Mouse (Mus musculus): Measurements from ENCODE around the gene Hist1h3e. TPM values are rescaled to one million over a fixed set of nuclear protein-coding genes. Genes with fewer than 3 reads are reported as not detected.

Gene Hist1h3e
- polyA plus RNA-seq, 1 experiment from 2014 or later = 2.0 TPM

- no peak for ATAC-seq (ENCODE audit: insufficient number of reproducible peaks, insufficient read depth, low FRiP score, low read depth)
- Histone ChIP-seq H3K9ac (ENCODE audit: low read length) (peak overlapping the region; percentile 72), H3K27ac (replicated peaks in 1 of 2; ENCODE audit: control insufficient read depth in 1 of 2, insufficient read depth in 1 of 2, low read depth in 2 of 2, low read length in 2 of 2) (no peak overlapping the region), H3K27me3 (ENCODE audit: control insufficient read depth, insufficient read depth, low read length) (no peaks in the 10 kb centered on the region), H3K4me3 (ENCODE audit: control insufficient read depth in 1 of 2, insufficient read depth in 1 of 2, low read depth in 1 of 2, low read length in 2 of 2) (peak overlapping the region; percentile 27 to 45; a peak in 3 of 4 replicates), H3K4me1 (ENCODE audit: control insufficient read depth in 2 of 2, insufficient read depth in 2 of 2, low read length in 2 of 2) (peaks cover 3 to 12% of the 10 kb centered on the region in 2 experiments), H3K4me2 (ENCODE audit: low read length) (peak overlapping the region; percentile 71), H3K36me3 (ENCODE audit: control insufficient read depth, insufficient read depth, low read length) (no peaks in the 10 kb centered on the region), H3K9me3 (ENCODE audit: control insufficient read depth, low read length) (no peaks in the 10 kb centered on the region)
- 3% methylated on average over 10 of the region's 10 CpGs for WGBS
Measured at GRCm38 (mm10) chr13:23525901-23526300, 36.3 kb downstream of the Hist1h3e start.

GRCm38 (mm10) chr13:23524654-23525053 lies 37.5 kb downstream of the Hist1h3e start:
- H3K9me3 ChIP-seq (ENCODE audit: control insufficient read depth, low read length) = no peaks in the 10 kb centered on the region
- H3K27ac ChIP-seq (replicated peaks in 1 of 2; ENCODE audit: control insufficient read depth in 1 of 2, insufficient read depth in 1 of 2, low read depth in 2 of 2, low read length in 2 of 2) = no peak overlapping the region
- H3K36me3 ChIP-seq (ENCODE audit: control insufficient read depth, insufficient read depth, low read length) = no peaks in the 10 kb centered on the region
- no peak for ATAC-seq (ENCODE audit: insufficient number of reproducible peaks, insufficient read depth, low FRiP score, low read depth)
- peak overlapping the region; percentile 28; the same call in 1 of the 2 replicates for H3K4me2 ChIP-seq (ENCODE audit: low read length)
- WGBS = 9% methylated on average over 5 of the region's 5 CpGs
- 0 out of 2 replicates have a peak overlapping the region, but pooled peaks have one; percentile 25 for H3K9ac ChIP-seq (ENCODE audit: low read length)
- H3K4me3 ChIP-seq (ENCODE audit: control insufficient read depth in 1 of 2, insufficient read depth in 1 of 2, low read depth in 1 of 2, low read length in 2 of 2) = no peak overlapping the region
- no peaks in the 10 kb centered on the region for H3K27me3 ChIP-seq (ENCODE audit: control insufficient read depth, insufficient read depth, low read length)
- H3K4me1 ChIP-seq (ENCODE audit: control insufficient read depth in 2 of 2, insufficient read depth in 2 of 2, low read length in 2 of 2) = peaks cover 3 to 12% of the 10 kb centered on the region in 2 experiments

GRCm38 (mm10) chr13:23523976-23524375 lies 38.2 kb downstream of the Hist1h3e start:
- no peaks in the 10 kb centered on the region for H3K27me3 ChIP-seq (ENCODE audit: control insufficient read depth, insufficient read depth, low read length)
- ATAC-seq (ENCODE audit: insufficient number of reproducible peaks, insufficient read depth, low FRiP score, low read depth) = no peak
- H3K9ac ChIP-seq (ENCODE audit: low read length) = no peak overlapping the region
- no peak overlapping the region for H3K4me2 ChIP-seq (ENCODE audit: low read length)
- WGBS = 49% methylated on average over 5 of the region's 5 CpGs
- H3K4me1 ChIP-seq (ENCODE audit: control insufficient read depth in 2 of 2, insufficient read depth in 2 of 2, low read length in 2 of 2) = peaks cover under 1 to 9% of the 10 kb centered on the region in 2 experiments
- no peaks in the 10 kb centered on the region for H3K9me3 ChIP-seq (ENCODE audit: control insufficient read depth, low read length)
- H3K36me3 ChIP-seq (ENCODE audit: control insufficient read depth, insufficient read depth, low read length) = no peaks in the 10 kb centered on the region
- no peak overlapping the region for H3K4me3 ChIP-seq (ENCODE audit: control insufficient read depth in 1 of 2, insufficient read depth in 1 of 2, low read depth in 1 of 2, low read length in 2 of 2)
- H3K27ac ChIP-seq (replicated peaks in 1 of 2; ENCODE audit: control insufficient read depth in 1 of 2, insufficient read depth in 1 of 2, low read depth in 2 of 2, low read length in 2 of 2) = no peak overlapping the region

GRCm38 (mm10) chr13:23521703-23522102 lies 40.5 kb downstream of the Hist1h3e start:
- peaks cover 0 to 6% of the 10 kb centered on the region in 2 experiments; a peak in 2 of 4 replicates for H3K4me1 ChIP-seq (ENCODE audit: control insufficient read depth in 2 of 2, insufficient read depth in 2 of 2, low read length in 2 of 2)
- no peaks in the 10 kb centered on the region for H3K36me3 ChIP-seq (ENCODE audit: control insufficient read depth, insufficient read depth, low read length)
- no peaks in the 10 kb centered on the region for H3K9me3 ChIP-seq (ENCODE audit: control insufficient read depth, low read length)
- H3K4me3 ChIP-seq (ENCODE audit: control insufficient read depth in 1 of 2, insufficient read depth in 1 of 2, low read depth in 1 of 2, low read length in 2 of 2) = 0 out of 4 replicates have a peak overlapping the region, but pooled peaks of 1 of the 2 experiments have one; percentile 14
- no peak overlapping the region for H3K9ac ChIP-seq (ENCODE audit: low read length)
- H3K27me3 ChIP-seq (ENCODE audit: control insufficient read depth, insufficient read depth, low read length) = no peaks in the 10 kb centered on the region
- ATAC-seq (ENCODE audit: insufficient number of reproducible peaks, insufficient read depth, low FRiP score, low read depth) = no peak
- under 1% methylated on average over 14 of the region's 14 CpGs for WGBS
- peak overlapping the region; percentile 51 for H3K4me2 ChIP-seq (ENCODE audit: low read length)
- no peak overlapping the region for H3K27ac ChIP-seq (replicated peaks in 1 of 2; ENCODE audit: control insufficient read depth in 1 of 2, insufficient read depth in 1 of 2, low read depth in 2 of 2, low read length in 2 of 2)

- H3K27me3 ChIP-seq (ENCODE audit: control insufficient read depth, insufficient read depth, low read length) = no peaks in the 10 kb centered on the region
- H3K4me2 ChIP-seq (ENCODE audit: low read length) = peak overlapping the region; percentile 96
- H3K9ac ChIP-seq (ENCODE audit: low read length) = peak overlapping the region; percentile 55
- peak; percentile 54; the same call in 1 of the 2 replicates for ATAC-seq (ENCODE audit: insufficient number of reproducible peaks, insufficient read depth, low FRiP score, low read depth)
- 1% methylated on average over 10 of the region's 10 CpGs for WGBS
- H3K9me3 ChIP-seq (ENCODE audit: control insufficient read depth, low read length) = no peaks in the 10 kb centered on the region
- H3K4me1 ChIP-seq (ENCODE audit: control insufficient read depth in 2 of 2, insufficient read depth in 2 of 2, low read length in 2 of 2) = peaks cover 3 to 4% of the 10 kb centered on the region in 2 experiments; a peak in 2 of 4 replicates
- peak overlapping the region; percentile 45 to 58 for H3K27ac ChIP-seq (replicated peaks in 1 of 2; ENCODE audit: control insufficient read depth in 1 of 2, insufficient read depth in 1 of 2, low read depth in 2 of 2, low read length in 2 of 2)
- H3K36me3 ChIP-seq (ENCODE audit: control insufficient read depth, insufficient read depth, low read length) = no peaks in the 10 kb centered on the region
- H3K4me3 ChIP-seq (ENCODE audit: control insufficient read depth in 1 of 2, insufficient read depth in 1 of 2, low read depth in 1 of 2, low read length in 2 of 2) = peak overlapping the region; percentile 26 to 62; a peak in 3 of 4 replicates
Measured at GRCm38 (mm10) chr13:23519416-23519815, 42.8 kb downstream of the Hist1h3e start.

GRCm38 (mm10) chr13:23518885-23519284 lies 43.3 kb downstream of the Hist1h3e start:
- Histone ChIP-seq H3K27ac (replicated peaks in 1 of 2; ENCODE audit: control insufficient read depth in 1 of 2, insufficient read depth in 1 of 2, low read depth in 2 of 2, low read length in 2 of 2) (peak overlapping the region; percentile 45 to 58), H3K27me3 (ENCODE audit: control insufficient read depth, insufficient read depth, low read length) (no peaks in the 10 kb centered on the region), H3K4me1 (ENCODE audit: control insufficient read depth in 2 of 2, insufficient read depth in 2 of 2, low read length in 2 of 2) (peaks cover 3 to 4% of the 10 kb centered on the region in 2 experiments; a peak in 2 of 4 replicates), H3K9ac (ENCODE audit: low read length) (peak overlapping the region; percentile 55), H3K4me3 (ENCODE audit: control insufficient read depth in 1 of 2, insufficient read depth in 1 of 2, low read depth in 1 of 2, low read length in 2 of 2) (peak overlapping the region; percentile 26 to 62; a peak in 3 of 4 replicates), H3K36me3 (ENCODE audit: control insufficient read depth, insufficient read depth, low read length) (no peaks in the 10 kb centered on the region), H3K4me2 (ENCODE audit: low read length) (peak overlapping the region; percentile 96), H3K9me3 (ENCODE audit: control insufficient read depth, low read length) (no peaks in the 10 kb centered on the region)
- under 1% methylated on average over 6 of the region's 6 CpGs for WGBS
- 0 out of 2 replicates have a peak, but pooled peaks have one; percentile 23 for ATAC-seq (ENCODE audit: insufficient number of reproducible peaks, insufficient read depth, low FRiP score, low read depth)

- H3K4me1 ChIP-seq (ENCODE audit: control insufficient read depth in 2 of 2, insufficient read depth in 2 of 2, low read length in 2 of 2) = peaks cover 3 to 4% of the 10 kb centered on the region in 2 experiments; a peak in 2 of 4 replicates
- peak overlapping the region; percentile 67 for H3K9ac ChIP-seq (ENCODE audit: low read length)
- peak overlapping the region; percentile 96 for H3K4me2 ChIP-seq (ENCODE audit: low read length)
- peak overlapping the region; percentile 41 to 62; a peak in 3 of 4 replicates for H3K4me3 ChIP-seq (ENCODE audit: control insufficient read depth in 1 of 2, insufficient read depth in 1 of 2, low read depth in 1 of 2, low read length in 2 of 2)
- H3K27me3 ChIP-seq (ENCODE audit: control insufficient read depth, insufficient read depth, low read length) = no peaks in the 10 kb centered on the region
- ATAC-seq (ENCODE audit: insufficient number of reproducible peaks, insufficient read depth, low FRiP score, low read depth) = no peak
- WGBS = under 1% methylated on average over 6 of the region's 6 CpGs
- H3K27ac ChIP-seq (replicated peaks in 1 of 2; ENCODE audit: control insufficient read depth in 1 of 2, insufficient read depth in 1 of 2, low read depth in 2 of 2, low read length in 2 of 2) = peak overlapping the region in 1 of 2 experiments; percentile 72; a peak in 2 of 4 replicates
- no peaks in the 10 kb centered on the region for H3K36me3 ChIP-seq (ENCODE audit: control insufficient read depth, insufficient read depth, low read length)
- no peaks in the 10 kb centered on the region for H3K9me3 ChIP-seq (ENCODE audit: control insufficient read depth, low read length)
Measured at GRCm38 (mm10) chr13:23518295-23518603, 43.9 kb downstream of the Hist1h3e start.

Data from heart, embryonic 14.5 days (tissue).